Mouse (Mus musculus) midbrain, embryonic 13.5 days (tissue): ENCODE data around the gene Faim. TPM values are rescaled to one million over a fixed set of nuclear protein-coding genes. Genes with fewer than 3 reads are reported as not detected.

Source experiments
- ATAC-seq: fragments of 200-750 bp; cut with Nextera tagmentation; 2 replicates; pipeline ENCODE4 v1.8.0; 2017; ENCODE audit warnings: mild to moderate bottlenecking, moderate TSS enrichment, moderate library complexity
- H3K27ac ChIP-seq: fragments of 300-500 bp; sonication (generic); 2 replicates; pipeline ENCODE4 v1.5.1; 2015; ENCODE audit warnings: inconsistent platforms, mild to moderate bottlenecking, moderate library complexity
- H3K27me3 ChIP-seq: fragments of 300-500 bp; sonication (generic); 2 replicates; pipeline ENCODE4 v1.6.1; 2015; ENCODE audit warnings: mild to moderate bottlenecking, inconsistent platforms
- H3K36me3 ChIP-seq: fragments of 300-500 bp; sonication (generic); 2 replicates; pipeline ENCODE4 v1.6.1; 2015; ENCODE audit warnings: mild to moderate bottlenecking, inconsistent platforms
- H3K4me1 ChIP-seq: fragments of 300-500 bp; sonication (generic); replicated peaks from 2 replicates; pipeline ENCODE4 v1.6.1; 2015; ENCODE audit warnings: inconsistent platforms
- H3K4me2 ChIP-seq: fragments of 300-500 bp; sonication (generic); replicated peaks from 2 replicates; pipeline ENCODE4 v1.6.1; 2015; ENCODE audit warnings: moderate library complexity, mild to moderate bottlenecking, inconsistent platforms
- H3K4me3 ChIP-seq: fragments of 300-500 bp; sonication (generic); replicated peaks from 2 replicates; pipeline ENCODE4 v1.5.1; 2015; ENCODE audit warnings: mild to moderate bottlenecking, inconsistent platforms
- H3K9ac ChIP-seq: fragments of 300-500 bp; sonication (generic); replicated peaks from 2 replicates; pipeline ENCODE4 v1.6.1; 2015; ENCODE audit warnings: mild to moderate bottlenecking, inconsistent platforms
- H3K9me3 ChIP-seq: fragments of 300-500 bp; sonication (generic); 2 replicates; pipeline ENCODE4 v1.6.1; 2016; ENCODE audit warnings: mild to moderate bottlenecking, inconsistent platforms
- WGBS: fragments of 180-500 bp; shearing (Covaris S2); methylation state at CpG from one replicate; pipeline ENCODE4 v1.1.7; 2015; 5-methylcytosine and 5-hydroxymethylcytosine counted together
- polyA plus RNA-seq: library from polyadenylated mRNA; unstranded; fragments of >200 nt; fragmentation: Nextera tagmentation; extraction: Ambion mirVana; gene quantifications from 2 replicates; pipeline ENCODE4 v1.2.1, GENCODE M21; 2015

Faim gene
- polyA plus RNA-seq = 105 and 107 TPM in 2 replicates

DNA sequence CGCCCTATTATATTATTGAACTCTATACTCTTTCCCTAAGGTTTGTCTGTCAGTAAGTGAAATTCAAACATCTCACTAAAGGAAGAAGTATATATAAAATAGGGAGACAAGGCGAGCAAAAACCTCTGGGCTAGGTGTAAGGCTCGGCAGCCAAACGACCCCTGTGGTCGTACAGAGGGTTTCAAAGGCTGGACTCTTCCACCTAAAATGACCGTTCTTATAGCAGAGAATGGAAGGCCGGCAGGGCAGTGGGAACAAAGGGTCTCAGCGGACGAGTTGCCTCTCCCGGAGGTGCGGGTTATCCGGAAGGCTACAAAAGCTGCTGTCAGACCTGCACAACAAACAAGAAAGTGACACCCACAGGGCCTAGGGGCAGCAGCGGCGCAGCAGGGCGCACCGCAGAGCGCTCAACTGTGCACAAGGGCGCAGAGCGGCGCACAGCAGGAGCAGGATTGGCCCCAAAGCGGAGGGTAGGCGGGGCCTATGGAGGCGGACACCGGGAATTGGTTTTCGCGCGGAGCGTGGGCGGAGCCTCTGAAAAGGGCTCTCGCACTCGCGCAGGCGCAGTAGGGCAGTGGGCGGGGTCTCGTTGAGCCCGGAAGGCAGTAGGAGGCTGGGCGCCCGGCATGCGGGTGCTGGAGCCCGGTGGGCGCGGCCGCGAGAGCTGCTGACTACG, at the start of gene Faim:
Faim (plus strand) TSS at position 574 of the 676 bp plus-strand sequence.
- H3K4me1 ChIP-seq = peaks cover 15% of the 10 kb centered on the region
- WGBS = 1% methylated on average over 45 of the region's 45 CpGs
- peak; percentile 98 for ATAC-seq
- H3K4me2 ChIP-seq = peak within 1 kb of the TSS; percentile 73
- peak within 1 kb of the TSS; percentile 80 for H3K27ac ChIP-seq
- no peaks in the 10 kb centered on the region for H3K36me3 ChIP-seq
- peak within 1 kb of the TSS; percentile 81 for H3K4me3 ChIP-seq
- peaks cover 19% of the 10 kb centered on the region for H3K27me3 ChIP-seq
- no peaks in the 10 kb centered on the region for H3K9me3 ChIP-seq
- peak within 1 kb of the TSS; percentile 84 for H3K9ac ChIP-seq

DNA sequence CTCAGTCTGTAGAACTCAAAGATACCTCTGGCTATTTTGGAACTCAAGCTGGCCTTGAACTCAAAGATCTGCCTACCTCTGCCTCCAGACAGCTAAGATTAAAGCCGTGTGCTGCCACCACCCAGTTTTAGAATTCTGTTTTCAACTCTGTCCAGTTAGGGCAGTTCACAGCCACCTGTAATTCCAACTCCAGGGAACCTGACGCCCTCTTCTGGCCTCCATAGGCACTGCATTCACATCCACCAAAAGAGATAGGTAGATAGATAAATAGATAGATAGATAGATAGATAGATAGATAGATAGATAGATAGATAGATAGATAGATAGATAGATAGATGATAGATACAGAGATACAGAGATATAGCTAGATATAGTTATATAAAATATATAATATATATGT, 46.9 kb upstream of the Faim start:
- Histone ChIP-seq H3K27ac (no peak overlapping the region), H3K9me3 (no peaks in the 10 kb centered on the region), H3K27me3 (peaks cover 44% of the 10 kb centered on the region)

DNA sequence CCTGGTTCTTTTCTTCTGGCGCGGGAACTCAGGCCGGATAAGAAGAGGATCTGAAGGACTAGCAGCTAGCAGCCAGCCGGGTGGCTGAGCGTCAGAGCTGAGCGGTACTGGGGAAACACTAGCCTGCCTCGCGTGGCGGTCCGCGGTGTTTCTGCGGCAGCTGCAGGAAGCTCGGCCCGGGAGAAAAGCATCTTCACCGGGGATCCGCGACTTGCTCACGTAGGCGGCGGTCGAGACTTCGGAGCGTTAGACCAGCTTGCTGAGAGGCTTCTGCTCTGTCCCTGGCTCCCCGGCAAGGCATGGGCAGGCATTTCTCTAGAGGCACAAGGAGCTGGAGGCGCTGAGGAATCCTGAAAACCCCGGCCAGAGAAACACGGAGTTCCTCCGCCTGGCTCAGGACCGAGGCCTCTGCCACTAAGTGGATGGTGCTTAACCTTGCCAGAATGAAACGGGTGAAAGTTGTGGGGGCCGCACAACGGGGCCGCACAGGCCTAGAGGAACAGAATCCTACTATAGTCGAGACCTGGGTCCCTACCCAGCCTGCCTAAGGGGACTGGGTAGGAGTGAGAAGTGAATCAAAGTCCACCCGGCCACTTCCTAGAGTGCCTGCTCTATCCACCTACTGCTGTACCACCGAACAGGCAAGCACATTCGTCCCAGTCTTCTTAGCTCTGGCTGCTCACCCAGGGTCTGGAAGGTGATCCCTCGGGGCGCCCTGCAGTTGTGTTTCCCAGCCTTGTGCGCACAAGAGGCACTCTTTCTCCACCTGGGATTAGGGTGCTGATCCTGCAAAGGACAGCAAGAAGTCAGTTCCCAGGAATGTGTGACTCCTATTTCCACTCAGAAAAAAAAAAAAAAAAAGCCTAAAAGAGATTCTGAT, 33.8 kb upstream of the Faim start:
- Histone ChIP-seq H3K27me3 (peaks cover 93% of the 10 kb centered on the region), H3K9me3 (no peaks in the 10 kb centered on the region), H3K9ac (0 out of 2 replicates have a peak overlapping the region, but pooled peaks have one; percentile 23)

More for the DNA sequence above, 46.9 kb upstream of the Faim start:
- no peak for ATAC-seq
- no peak overlapping the region for H3K9ac ChIP-seq
- WGBS = 30% methylated on average over 2 of the region's 2 CpGs
- H3K4me2 ChIP-seq = no peak overlapping the region
- no peaks in the 10 kb centered on the region for H3K36me3 ChIP-seq
- H3K4me1 ChIP-seq = peaks cover 4% of the 10 kb centered on the region; the same call in 1 of the 2 replicates
- H3K4me3 ChIP-seq = no peak overlapping the region

DNA sequence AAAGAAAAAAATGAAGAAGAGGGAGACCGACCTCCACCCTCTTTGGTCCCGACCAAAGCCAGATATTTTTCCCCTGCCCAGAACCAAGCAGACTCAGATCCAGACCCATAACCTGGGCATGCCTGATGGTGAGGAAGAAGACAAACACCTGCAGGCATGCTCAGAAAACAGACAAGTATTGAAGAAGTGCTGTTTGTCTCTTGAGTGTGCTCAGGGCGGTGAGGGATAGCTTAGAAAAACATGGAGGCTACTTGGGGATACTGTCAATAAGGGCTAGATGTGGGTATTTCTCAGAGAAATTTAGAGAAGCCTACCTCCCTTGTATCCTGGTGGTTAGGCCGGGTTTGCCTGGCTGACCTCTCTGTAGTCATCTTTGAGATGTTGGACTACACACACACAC, 32.9 kb upstream of the Faim start:
- ATAC-seq = no peak
- H3K4me2 ChIP-seq = no peak overlapping the region
- no peaks in the 10 kb centered on the region for H3K36me3 ChIP-seq
- 3% methylated on average over 4 of the region's 4 CpGs for WGBS
- no peaks in the 10 kb centered on the region for H3K9me3 ChIP-seq
- H3K27ac ChIP-seq = no peak overlapping the region
- H3K4me1 ChIP-seq = peaks cover 35% of the 10 kb centered on the region
- H3K27me3 ChIP-seq = peaks cover 92% of the 10 kb centered on the region
- no peak overlapping the region for H3K9ac ChIP-seq
- no peak overlapping the region for H3K4me3 ChIP-seq

More for the DNA sequence above, 33.8 kb upstream of the Faim start:
- no peaks in the 10 kb centered on the region for H3K36me3 ChIP-seq
- peaks cover 35% of the 10 kb centered on the region for H3K4me1 ChIP-seq
- peak; percentile 38; the same call in 1 of the 2 replicates for ATAC-seq
- peak overlapping the region; percentile 38 for H3K4me2 ChIP-seq
- under 1% methylated on average over 40 of the region's 40 CpGs for WGBS
- H3K4me3 ChIP-seq = peak overlapping the region; percentile 20
- H3K27ac ChIP-seq = no peak overlapping the region

DNA sequence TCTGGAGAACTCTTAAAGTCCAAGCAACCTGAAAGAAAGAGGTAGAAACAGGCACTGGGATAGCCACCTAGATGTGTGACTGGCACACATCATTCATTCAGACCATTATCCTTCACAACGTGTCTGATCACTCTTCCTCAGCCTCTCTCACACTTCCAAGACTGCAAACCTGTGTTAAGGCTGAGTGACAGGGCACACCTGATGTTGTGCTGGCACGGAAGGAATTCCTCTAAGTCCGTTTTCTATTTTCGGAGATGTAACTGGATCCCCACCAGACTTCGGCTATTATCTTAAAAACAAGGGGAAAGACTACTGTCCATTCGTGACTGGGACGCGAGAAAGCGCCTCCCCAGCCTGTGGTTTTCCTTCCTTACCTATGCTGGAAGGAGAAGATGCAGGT, 32.3 kb upstream of the Faim start:
- Histone ChIP-seq H3K9ac (no peak overlapping the region), H3K36me3 (no peaks in the 10 kb centered on the region), H3K9me3 (no peaks in the 10 kb centered on the region), H3K4me3 (no peak overlapping the region), H3K4me1 (peaks cover 35% of the 10 kb centered on the region), H3K4me2 (no peak overlapping the region), H3K27ac (no peak overlapping the region), H3K27me3 (peaks cover 91% of the 10 kb centered on the region)
- 2% methylated on average over 9 of the region's 9 CpGs for WGBS
- no peak for ATAC-seq

DNA sequence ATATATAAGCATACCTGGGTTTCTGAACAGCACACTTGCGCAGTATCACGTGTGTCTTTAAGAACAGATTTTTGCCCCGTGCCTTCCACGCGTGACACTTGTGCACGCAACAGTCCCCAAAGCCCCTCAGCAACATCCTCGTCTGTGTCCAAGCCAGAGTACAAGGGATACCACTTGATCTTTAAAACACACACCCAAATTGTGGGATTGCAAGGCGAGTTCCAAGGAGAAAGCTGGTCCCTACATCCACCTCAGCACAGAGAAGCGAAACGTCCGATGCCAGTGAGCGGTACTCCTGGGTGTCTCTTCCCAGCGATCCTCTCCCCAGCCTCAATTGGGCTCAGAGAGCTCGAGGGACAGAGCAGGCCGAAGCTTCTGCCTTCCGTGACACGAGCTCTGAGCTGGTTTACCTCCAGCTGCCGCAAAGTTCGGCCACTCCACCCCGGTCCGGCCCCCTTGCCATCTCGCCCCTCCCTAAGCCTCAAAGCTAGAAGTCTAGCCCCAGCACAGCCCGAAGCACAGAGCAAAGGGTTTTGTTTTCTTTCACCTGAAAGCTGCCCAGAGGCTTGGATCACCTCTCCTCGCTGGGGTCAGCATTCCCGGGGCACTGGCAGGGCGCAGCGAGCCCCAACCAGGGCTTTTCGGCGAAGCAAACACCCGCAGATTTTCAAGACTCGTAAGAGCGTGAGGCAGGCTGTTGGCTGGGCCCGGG, 31.6 kb upstream of the Faim start:
- no peak for ATAC-seq
- H3K27ac ChIP-seq = no peak overlapping the region
- peak overlapping the region; percentile 68 for H3K4me2 ChIP-seq
- H3K4me1 ChIP-seq = peaks cover 35% of the 10 kb centered on the region
- peak overlapping the region; percentile 42 for H3K4me3 ChIP-seq
- no peaks in the 10 kb centered on the region for H3K9me3 ChIP-seq
- peaks cover 93% of the 10 kb centered on the region for H3K27me3 ChIP-seq
- peak overlapping the region; percentile 51; the same call in 1 of the 2 replicates for H3K9ac ChIP-seq
- WGBS = 3% methylated on average over 33 of the region's 33 CpGs
- H3K36me3 ChIP-seq = no peaks in the 10 kb centered on the region

DNA sequence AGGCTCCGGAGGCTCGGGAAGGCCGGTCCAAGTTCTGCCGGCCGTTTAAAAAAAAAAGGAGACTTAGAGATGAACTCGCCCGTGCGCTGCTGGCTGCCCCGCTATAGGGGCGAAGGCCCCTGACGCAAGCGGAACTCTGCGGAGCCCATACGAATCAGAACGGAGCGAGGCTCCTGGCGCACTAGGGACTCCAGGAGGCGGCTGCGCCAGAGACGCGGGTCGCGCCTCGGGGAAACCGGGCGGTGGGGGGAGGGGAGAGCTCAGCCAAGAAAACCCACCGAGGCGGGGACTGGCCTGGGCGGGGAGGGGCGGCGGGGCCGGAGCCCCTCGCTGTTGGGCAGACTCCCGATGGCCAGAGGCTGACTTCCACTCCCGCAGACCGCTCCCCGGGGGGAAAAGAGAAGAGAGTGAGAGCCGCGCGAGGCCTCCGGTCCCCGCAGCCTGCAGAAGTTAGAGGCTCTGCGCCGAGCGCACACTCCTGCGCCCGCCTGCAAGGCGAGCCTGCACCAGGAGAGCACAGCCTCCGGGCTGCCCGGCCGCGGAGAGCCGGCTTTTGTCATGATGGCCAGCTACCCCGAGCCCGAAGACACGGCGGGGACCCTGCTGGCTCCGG, 31.0 kb upstream of the Faim start, which contains the start of gene Foxl2:
Foxl2 (plus strand) TSS at position 186 of the 613 bp plus-strand sequence.
- H3K4me3 ChIP-seq = peak within 1 kb of the TSS; percentile 42
- peak; percentile 35 for ATAC-seq
- WGBS = 1% methylated on average over 56 of the region's 58 CpGs
- H3K9me3 ChIP-seq = no peaks in the 10 kb centered on the region
- peak within 1 kb of the TSS; percentile 51; the same call in 1 of the 2 replicates for H3K9ac ChIP-seq
- no peaks in the 10 kb centered on the region for H3K36me3 ChIP-seq
- peak within 1 kb of the TSS; percentile 68 for H3K4me2 ChIP-seq
- peaks cover 95% of the 10 kb centered on the region for H3K27me3 ChIP-seq
- peaks cover 35% of the 10 kb centered on the region for H3K4me1 ChIP-seq
- peak within 1 kb of the TSS; percentile 15; the same call in 1 of the 2 replicates for H3K27ac ChIP-seq

DNA sequence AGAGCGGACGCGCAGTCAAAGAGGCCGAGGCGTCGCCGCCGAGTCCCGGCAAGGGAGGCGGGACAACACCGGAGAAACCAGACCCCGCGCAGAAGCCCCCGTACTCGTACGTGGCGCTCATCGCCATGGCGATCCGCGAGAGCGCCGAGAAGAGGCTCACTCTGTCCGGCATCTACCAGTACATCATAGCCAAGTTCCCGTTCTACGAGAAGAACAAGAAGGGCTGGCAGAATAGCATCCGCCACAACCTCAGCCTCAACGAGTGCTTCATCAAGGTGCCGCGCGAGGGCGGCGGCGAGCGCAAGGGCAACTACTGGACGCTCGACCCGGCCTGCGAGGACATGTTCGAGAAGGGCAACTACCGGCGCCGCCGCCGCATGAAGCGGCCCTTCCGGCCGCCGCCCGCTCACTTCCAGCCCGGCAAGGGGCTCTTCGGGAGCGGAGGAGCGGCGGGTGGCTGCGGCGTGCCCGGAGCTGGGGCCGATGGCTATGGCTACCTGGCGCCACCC, 30.4 kb upstream of the Faim start:
- peak overlapping the region; percentile 15; the same call in 1 of the 2 replicates for H3K27ac ChIP-seq
- H3K4me2 ChIP-seq = peak overlapping the region; percentile 68
- under 1% methylated on average over 60 of the region's 60 CpGs for WGBS
- peaks cover 35% of the 10 kb centered on the region for H3K4me1 ChIP-seq
- peak overlapping the region; percentile 51; the same call in 1 of the 2 replicates for H3K9ac ChIP-seq
- peak overlapping the region; percentile 42 for H3K4me3 ChIP-seq
- H3K27me3 ChIP-seq = peaks cover 95% of the 10 kb centered on the region
- no peaks in the 10 kb centered on the region for H3K9me3 ChIP-seq
- no peaks in the 10 kb centered on the region for H3K36me3 ChIP-seq
- ATAC-seq = 0 out of 2 replicates have a peak, but pooled peaks have one; percentile 12

DNA sequence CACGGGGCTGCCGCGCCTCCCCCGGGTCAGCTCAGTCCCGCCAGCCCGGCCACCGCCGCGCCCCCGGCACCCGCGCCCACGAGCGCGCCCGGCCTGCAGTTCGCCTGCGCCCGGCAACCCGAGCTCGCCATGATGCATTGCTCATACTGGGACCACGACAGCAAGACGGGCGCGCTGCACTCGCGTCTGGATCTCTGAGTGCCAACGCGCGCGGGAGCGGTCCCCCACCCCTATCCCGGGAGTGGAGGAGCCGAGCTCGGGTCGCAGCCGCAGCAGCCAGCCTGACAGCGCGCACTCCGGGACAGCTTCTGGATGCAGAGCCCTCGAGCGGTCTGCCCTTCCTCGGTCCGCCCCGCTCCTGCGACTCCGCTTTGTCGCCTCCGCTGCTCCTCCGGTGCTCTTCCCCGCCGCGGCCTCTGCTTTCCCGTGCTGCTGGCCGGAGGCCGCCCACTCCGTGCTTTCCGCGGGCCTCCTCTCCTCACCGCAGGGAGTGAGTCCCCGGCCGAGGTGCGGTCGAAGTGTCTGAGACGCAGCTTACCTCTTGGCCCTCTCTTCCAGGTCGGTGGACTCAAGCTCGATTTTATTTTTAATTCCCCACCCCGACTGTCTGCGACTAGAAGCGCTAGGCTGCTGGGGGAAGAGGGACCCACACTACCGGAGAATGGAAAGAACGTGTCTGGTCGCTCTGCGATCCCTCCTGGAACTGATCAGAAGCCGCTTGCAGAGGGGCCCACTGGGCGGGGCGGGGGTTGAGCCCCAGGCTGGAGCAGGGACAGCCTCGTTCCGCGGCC, 29.4 kb upstream of the Faim start:
- H3K9ac ChIP-seq = peak overlapping the region; percentile 51
- WGBS = under 1% methylated on average over 80 of the region's 80 CpGs
- ATAC-seq = peak; percentile 44

DNA sequence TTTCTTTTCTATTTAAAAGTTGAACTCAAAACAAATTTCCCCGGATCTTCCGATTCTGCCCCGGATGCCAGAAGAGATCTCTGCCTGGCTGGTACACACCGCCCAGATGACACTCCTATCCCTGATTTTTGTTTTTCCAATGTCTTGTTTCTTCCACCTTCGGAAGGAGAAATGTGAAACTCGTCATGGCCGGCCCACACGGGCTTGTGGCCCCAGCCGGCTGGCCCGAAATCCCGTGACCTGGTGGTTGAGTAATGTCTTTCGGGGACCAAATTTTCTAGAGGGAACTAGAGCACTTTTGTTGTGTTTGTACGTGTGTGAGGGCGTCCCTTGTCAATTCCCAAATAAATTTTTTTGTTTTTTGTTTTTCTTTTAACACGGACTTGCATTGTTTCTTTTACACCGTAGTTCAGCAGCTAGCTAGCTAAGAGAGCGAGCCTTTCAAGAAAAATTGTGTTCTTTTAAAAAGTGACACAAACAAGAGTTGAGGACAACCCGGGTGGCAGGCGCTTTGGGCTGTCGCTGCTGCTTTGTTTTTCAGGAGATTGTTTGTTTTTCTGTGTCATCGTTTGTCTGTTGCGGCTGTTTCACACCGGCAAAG, 28.3 kb upstream of the Faim start:
- no peak for ATAC-seq
- Histone ChIP-seq H3K4me2 (no peak overlapping the region), H3K4me3 (no peak overlapping the region; the same call in 1 of the 2 replicates)

More for the DNA sequence above, 29.4 kb upstream of the Faim start:
- peaks cover 95% of the 10 kb centered on the region for H3K27me3 ChIP-seq
- peaks cover 35% of the 10 kb centered on the region for H3K4me1 ChIP-seq
- no peaks in the 10 kb centered on the region for H3K36me3 ChIP-seq
- H3K9me3 ChIP-seq = no peaks in the 10 kb centered on the region
- no peak overlapping the region for H3K27ac ChIP-seq
- peak overlapping the region; percentile 42 for H3K4me3 ChIP-seq
- peak overlapping the region; percentile 68 for H3K4me2 ChIP-seq

More for the DNA sequence above, 28.3 kb upstream of the Faim start:
- H3K27me3 ChIP-seq = peaks cover 95% of the 10 kb centered on the region
- H3K9ac ChIP-seq = no peak overlapping the region
- no peaks in the 10 kb centered on the region for H3K9me3 ChIP-seq
- H3K36me3 ChIP-seq = no peaks in the 10 kb centered on the region
- WGBS = 1% methylated on average over 23 of the region's 23 CpGs
- H3K27ac ChIP-seq = no peak overlapping the region
- H3K4me1 ChIP-seq = peaks cover 27% of the 10 kb centered on the region
